Mouse (Mus musculus) adrenal gland, adult 2 months (tissue): Measurements from ENCODE around the gene Ostf1. TPM values are rescaled to one million over a fixed set of nuclear protein-coding genes. Genes with fewer than 3 reads are reported as not detected.

Experiments used
- DNase-seq: peaks from one replicate; pipeline ENCODE4 v3.0.0; 2021
- polyA plus RNA-seq: library from polyadenylated mRNA; depleted of rRNA; stranded (reverse); fragments of >200 nt; gene quantifications from 2 replicates; pipeline ENCODE4 v1.2.3, GENCODE M21; 2012
- total RNA-seq, 2 experiments: library from RNA; stranded (reverse); gene quantifications; 2 replicates each; pipeline ENCODE4 v1.2.3; 2021

The Ostf1 gene
- total and polyA plus RNA-seq, 3 experiments, result 95.4 to 122 (median 108) TPM

- DNase-seq, result no peak
Measured at GRCm38 (mm10) chr19:18644084-18644483, 12.5 kb upstream of the Ostf1 start.

- no peak for DNase-seq
Measured at GRCm38 (mm10) chr19:18643411-18643810, 11.8 kb upstream of the Ostf1 start.

GRCm38 (mm10) chr19:18641001-18641400 lies 9.4 kb upstream of the Ostf1 start:
- no peak for DNase-seq

GRCm38 (mm10) chr19:18639552-18639951 lies 7.9 kb upstream of the Ostf1 start:
- DNase-seq, result no peak

GRCm38 (mm10) chr19:18638949-18639348 lies 7.3 kb upstream of the Ostf1 start:
- DNase-seq, result no peak

GRCm38 (mm10) chr19:18637954-18638353 lies 6.3 kb upstream of the Ostf1 start:
- no peak for DNase-seq

GRCm38 (mm10) chr19:18632231-18633185 lies 885 bp upstream of the Ostf1 start:
- DNase-seq, result no peak

- DNase-seq, result peak; percentile 84
Measured at GRCm38 (mm10) chr19:18631161-18631643, 421 bp downstream of the Ostf1 start.

GRCm38 (mm10) chr19:18630221-18631119 lies 1.2 kb downstream of the Ostf1 start:
- DNase-seq, result peak; percentile 42

- DNase-seq, result no peak
Measured at GRCm38 (mm10) chr19:18629589-18629988, 2.0 kb downstream of the Ostf1 start.

- no peak for DNase-seq
Measured at GRCm38 (mm10) chr19:18623894-18624293, 7.7 kb downstream of the Ostf1 start.

GRCm38 (mm10) chr19:18619691-18620090 lies 11.9 kb downstream of the Ostf1 start:
- DNase-seq, result no peak

GRCm38 (mm10) chr19:18619060-18619459 lies 12.6 kb downstream of the Ostf1 start:
- DNase-seq, result no peak

GRCm38 (mm10) chr19:18617504-18617903 lies 14.1 kb downstream of the Ostf1 start:
- no peak for DNase-seq

GRCm38 (mm10) chr19:18615680-18616240 lies 15.9 kb downstream of the Ostf1 start:
- no peak for DNase-seq

- DNase-seq, result no peak
Measured at GRCm38 (mm10) chr19:18614337-18614736, 17.3 kb downstream of the Ostf1 start.

- DNase-seq, result peak; percentile 69
Measured at GRCm38 (mm10) chr19:18608975-18609374, 22.6 kb downstream of the Ostf1 start.

GRCm38 (mm10) chr19:18607907-18608306 lies 23.7 kb downstream of the Ostf1 start:
- no peak for DNase-seq

- peak; percentile 70 for DNase-seq
Measured at GRCm38 (mm10) chr19:18603011-18603410, 28.6 kb downstream of the Ostf1 start.

GRCm38 (mm10) chr19:18600611-18601010 lies 31.0 kb downstream of the Ostf1 start:
- no peak for DNase-seq

- no peak for DNase-seq
Measured at GRCm38 (mm10) chr19:18599650-18600049, 32.0 kb downstream of the Ostf1 start.

GRCm38 (mm10) chr19:18599051-18599450 lies 32.6 kb downstream of the Ostf1 start:
- peak; percentile 64 for DNase-seq
